Mouse (Mus musculus): ENCODE measurements around the gene Mitf. TPM values are rescaled to one million over a fixed set of nuclear protein-coding genes. Genes with fewer than 3 reads are reported as not detected.

The Mitf gene
- polyA plus RNA-seq, 1 experiment from 2014 or later: 1.1 TPM

- H3K4me2 ChIP-seq: no peak overlapping the region
- ATAC-seq (ENCODE audit: low read depth): no peak
- no peaks in the 10 kb centered on the region for H3K36me3 ChIP-seq
- no peak overlapping the region for H3K9ac ChIP-seq
- no peak overlapping the region for H3K27ac ChIP-seq (replicated peaks)
- no peaks in the 10 kb centered on the region for H3K4me1 ChIP-seq (replicated peaks)
- 74% methylated on average over 3 of the region's 3 CpGs for WGBS
- no peaks in the 10 kb centered on the region for H3K9me3 ChIP-seq
- H3K27me3 ChIP-seq: no peaks in the 10 kb centered on the region
- no peak overlapping the region for H3K4me3 ChIP-seq
Observed at GRCm38 (mm10) chr6:97828021-97828420, 21.2 kb downstream of the Mitf start.

GRCm38 (mm10) chr6:97828822-97829719, 22.2 kb downstream of the Mitf start:
- Histone ChIP-seq H3K4me3 (no peak overlapping the region), H3K4me1 (replicated peaks) (no peaks in the 10 kb centered on the region), H3K36me3 (no peaks in the 10 kb centered on the region), H3K27me3 (no peaks in the 10 kb centered on the region), H3K9ac (no peak overlapping the region), H3K9me3 (no peaks in the 10 kb centered on the region), H3K4me2 (no peak overlapping the region), H3K27ac (replicated peaks) (no peak overlapping the region)
- ATAC-seq (ENCODE audit: low read depth): no peak
- WGBS: 76% methylated on average over 13 of the region's 13 CpGs

DNA sequence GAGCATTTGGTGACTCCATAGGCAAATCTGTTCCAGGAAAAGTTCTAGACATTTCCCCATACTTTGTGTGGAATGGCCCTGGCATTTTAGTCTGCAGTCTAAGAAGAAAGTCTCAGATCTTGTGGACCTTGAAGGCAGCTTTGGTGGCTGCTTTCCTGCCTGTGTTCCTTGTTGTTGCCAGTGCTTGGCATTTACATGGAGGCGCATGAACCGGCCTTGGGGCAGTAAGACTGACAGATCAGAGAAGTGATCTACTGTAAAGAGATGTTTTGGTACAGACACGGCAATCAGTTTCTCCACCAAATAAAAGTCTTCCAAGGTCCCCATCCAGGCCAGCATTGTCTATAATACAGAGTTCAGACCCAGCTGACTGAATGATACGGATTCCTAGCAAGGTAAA, 25.6 kb downstream of the Mitf start:
- Histone ChIP-seq H3K9me3 (no peaks in the 10 kb centered on the region), H3K27ac (replicated peaks) (no peak overlapping the region), H3K27me3 (no peaks in the 10 kb centered on the region), H3K4me1 (replicated peaks) (no peaks in the 10 kb centered on the region), H3K4me2 (no peak overlapping the region), H3K36me3 (no peaks in the 10 kb centered on the region), H3K4me3 (no peak overlapping the region), H3K9ac (no peak overlapping the region)
- no peak for ATAC-seq (ENCODE audit: low read depth)
- WGBS: 95% methylated on average over 4 of the region's 4 CpGs

DNA sequence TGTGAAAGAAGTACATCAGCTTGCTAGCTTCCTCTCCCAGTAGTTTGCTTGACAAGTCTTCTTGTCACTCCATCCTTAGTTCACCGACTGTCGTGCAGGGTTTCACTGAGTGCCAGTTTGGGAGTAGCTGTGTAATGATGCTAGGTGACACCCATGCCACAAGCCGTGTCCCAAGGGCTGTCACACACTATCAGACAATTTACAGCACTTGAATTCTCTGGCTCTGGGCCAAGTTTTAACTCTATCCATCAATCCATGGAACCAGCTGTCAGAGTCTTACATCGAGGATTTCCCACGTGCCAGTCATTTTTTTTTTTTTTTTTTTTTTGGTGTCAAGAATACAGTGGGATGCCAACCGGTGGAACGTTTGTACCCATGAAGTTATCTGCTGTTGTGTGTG, 29.3 kb downstream of the Mitf start:
- WGBS: 82% methylated on average over 7 of the region's 7 CpGs
- Histone ChIP-seq H3K4me3 (no peak overlapping the region), H3K9me3 (no peaks in the 10 kb centered on the region), H3K36me3 (no peaks in the 10 kb centered on the region), H3K27ac (replicated peaks) (no peak overlapping the region), H3K4me2 (no peak overlapping the region), H3K4me1 (replicated peaks) (no peaks in the 10 kb centered on the region), H3K9ac (no peak overlapping the region), H3K27me3 (no peaks in the 10 kb centered on the region)
- ATAC-seq (ENCODE audit: low read depth): no peak

- ATAC-seq (ENCODE audit: low read depth): no peak
- Histone ChIP-seq H3K9ac (no peak overlapping the region), H3K4me3 (no peak overlapping the region)
Observed at GRCm38 (mm10) chr6:97837711-97838110, 30.9 kb downstream of the Mitf start.

GRCm38 (mm10) chr6:97839568-97839967, 32.7 kb downstream of the Mitf start:
- H3K4me1 ChIP-seq (replicated peaks): no peaks in the 10 kb centered on the region
- no peaks in the 10 kb centered on the region for H3K36me3 ChIP-seq
- H3K4me3 ChIP-seq: no peak overlapping the region
- H3K4me2 ChIP-seq: no peak overlapping the region
- no peak overlapping the region for H3K27ac ChIP-seq (replicated peaks)
- ATAC-seq (ENCODE audit: low read depth): no peak
- H3K27me3 ChIP-seq: no peaks in the 10 kb centered on the region
- no peaks in the 10 kb centered on the region for H3K9me3 ChIP-seq
- H3K9ac ChIP-seq: no peak overlapping the region

More at GRCm38 (mm10) chr6:97837711-97838110, 30.9 kb downstream of the Mitf start:
- no peaks in the 10 kb centered on the region for H3K4me1 ChIP-seq (replicated peaks)
- H3K4me2 ChIP-seq: no peak overlapping the region
- no peaks in the 10 kb centered on the region for H3K27me3 ChIP-seq
- H3K9me3 ChIP-seq: no peaks in the 10 kb centered on the region
- no peak overlapping the region for H3K27ac ChIP-seq (replicated peaks)
- no peaks in the 10 kb centered on the region for H3K36me3 ChIP-seq

GRCm38 (mm10) chr6:97844112-97844511, 37.3 kb downstream of the Mitf start:
- no peak for ATAC-seq (ENCODE audit: low read depth)
- Histone ChIP-seq H3K36me3 (no peaks in the 10 kb centered on the region), H3K27me3 (no peaks in the 10 kb centered on the region), H3K4me2 (no peak overlapping the region), H3K4me3 (no peak overlapping the region), H3K27ac (replicated peaks) (no peak overlapping the region), H3K9ac (no peak overlapping the region), H3K4me1 (replicated peaks) (no peaks in the 10 kb centered on the region), H3K9me3 (no peaks in the 10 kb centered on the region)
- WGBS: 71% methylated on average over 3 of the region's 3 CpGs

DNA sequence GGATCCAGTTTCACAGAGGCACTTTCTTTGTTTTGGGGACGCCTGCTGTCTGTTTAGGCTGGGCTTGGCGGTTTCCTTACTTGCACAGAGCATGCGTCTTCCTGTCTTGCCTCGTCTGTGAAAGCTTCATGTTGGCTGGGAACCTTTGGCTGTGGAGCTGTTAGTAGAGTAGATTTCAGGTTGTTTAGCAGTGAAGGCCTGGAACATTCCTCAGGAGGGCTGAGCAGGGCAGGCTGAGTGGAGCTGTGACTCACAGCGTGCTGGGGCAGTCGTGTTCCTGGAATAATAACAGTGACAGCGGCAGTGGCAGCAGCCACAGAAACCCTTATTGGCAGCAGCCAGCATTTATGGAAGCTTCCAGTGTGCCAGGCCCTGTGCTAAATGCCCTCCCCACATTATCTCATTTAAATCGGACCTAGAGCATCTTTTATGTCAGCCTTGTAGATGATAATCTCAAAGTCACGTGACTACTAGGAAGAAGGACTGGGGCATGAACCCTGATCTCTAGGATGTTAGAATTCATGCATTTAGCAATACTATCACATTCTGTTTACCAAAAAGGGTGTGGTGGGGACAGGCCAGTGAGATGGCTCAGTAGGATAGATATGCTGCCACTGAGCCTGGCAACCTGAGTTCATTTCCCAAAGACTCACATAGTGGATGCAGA, 41.5 kb downstream of the Mitf start:
- WGBS: 71% methylated on average over 9 of the region's 9 CpGs
- H3K4me3 ChIP-seq: no peak overlapping the region
- H3K9ac ChIP-seq: no peak overlapping the region
- H3K27me3 ChIP-seq: no peaks in the 10 kb centered on the region
- no peak overlapping the region for H3K4me2 ChIP-seq
- no peak for ATAC-seq (ENCODE audit: low read depth)
- H3K27ac ChIP-seq (replicated peaks): no peak overlapping the region
- H3K36me3 ChIP-seq: no peaks in the 10 kb centered on the region
- no peaks in the 10 kb centered on the region for H3K9me3 ChIP-seq
- no peaks in the 10 kb centered on the region for H3K4me1 ChIP-seq (replicated peaks)

- Histone ChIP-seq H3K27me3 (no peaks in the 10 kb centered on the region), H3K4me3 (no peak overlapping the region), H3K36me3 (no peaks in the 10 kb centered on the region), H3K27ac (replicated peaks) (no peak overlapping the region), H3K9ac (no peak overlapping the region), H3K4me2 (no peak overlapping the region), H3K9me3 (no peaks in the 10 kb centered on the region), H3K4me1 (replicated peaks) (no peaks in the 10 kb centered on the region)
- WGBS: 89% methylated on average over 2 of the region's 2 CpGs
- ATAC-seq (ENCODE audit: low read depth): no peak
Observed at GRCm38 (mm10) chr6:97854236-97854635, 47.4 kb downstream of the Mitf start.

GRCm38 (mm10) chr6:97855420-97856170, 48.7 kb downstream of the Mitf start:
- WGBS: 88% methylated on average over 8 of the region's 8 CpGs
- Histone ChIP-seq H3K27me3 (no peaks in the 10 kb centered on the region), H3K4me1 (replicated peaks) (no peaks in the 10 kb centered on the region), H3K9ac (no peak overlapping the region), H3K9me3 (no peaks in the 10 kb centered on the region), H3K27ac (replicated peaks) (no peak overlapping the region), H3K4me2 (no peak overlapping the region), H3K36me3 (no peaks in the 10 kb centered on the region), H3K4me3 (no peak overlapping the region)
- no peak for ATAC-seq (ENCODE audit: low read depth)

DNA sequence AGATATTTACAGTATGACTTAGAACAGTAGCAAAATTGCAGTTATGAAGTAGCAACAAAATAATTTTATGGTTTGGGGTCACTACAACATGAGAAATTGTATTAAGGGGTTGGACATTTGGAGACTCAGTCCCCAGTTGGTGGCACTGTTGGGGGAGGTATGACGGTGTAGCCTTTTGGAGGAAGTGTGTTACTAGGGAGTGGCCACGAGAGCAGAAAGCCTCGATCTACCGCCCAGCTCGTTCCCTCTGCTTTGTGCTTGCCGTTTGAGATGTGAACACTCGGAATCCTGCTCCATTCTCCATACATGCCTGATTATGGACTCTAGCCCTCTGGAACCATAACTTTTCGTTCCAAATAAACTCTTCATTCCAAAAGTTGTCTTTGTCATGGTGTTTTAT, 49.6 kb downstream of the Mitf start:
- Histone ChIP-seq H3K4me1 (replicated peaks) (no peaks in the 10 kb centered on the region), H3K4me2 (no peak overlapping the region), H3K9me3 (no peaks in the 10 kb centered on the region), H3K9ac (no peak overlapping the region), H3K27me3 (no peaks in the 10 kb centered on the region), H3K27ac (replicated peaks) (no peak overlapping the region), H3K4me3 (no peak overlapping the region), H3K36me3 (no peaks in the 10 kb centered on the region)
- 83% methylated on average over 8 of the region's 8 CpGs for WGBS
- ATAC-seq (ENCODE audit: low read depth): no peak

DNA sequence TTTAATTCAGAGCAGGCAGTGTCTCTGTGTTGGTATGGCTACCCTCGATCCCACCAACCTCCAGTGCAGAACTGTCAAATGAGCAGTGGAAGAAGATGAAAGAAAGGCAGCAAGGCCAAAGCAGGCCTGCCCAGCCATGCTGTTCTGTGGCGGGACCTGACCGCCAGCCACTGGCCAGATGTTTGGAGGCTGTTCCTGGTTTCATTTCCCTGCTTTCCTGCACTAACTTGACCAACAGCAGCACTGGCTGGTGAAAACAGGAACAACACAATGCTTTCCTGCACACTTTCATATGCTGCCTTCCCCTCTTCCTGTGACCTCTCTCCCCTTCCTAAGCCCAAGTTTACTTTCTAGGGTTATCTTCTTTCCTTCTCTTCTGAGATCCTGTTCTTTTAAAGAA, 50.8 kb downstream of the Mitf start:
- H3K4me3 ChIP-seq: no peak overlapping the region
- H3K4me1 ChIP-seq (replicated peaks): no peaks in the 10 kb centered on the region
- 87% methylated on average over 3 of the region's 3 CpGs for WGBS
- no peaks in the 10 kb centered on the region for H3K36me3 ChIP-seq
- H3K9me3 ChIP-seq: no peaks in the 10 kb centered on the region
- no peak overlapping the region for H3K27ac ChIP-seq (replicated peaks)
- H3K9ac ChIP-seq: no peak overlapping the region
- H3K27me3 ChIP-seq: no peaks in the 10 kb centered on the region
- no peak for ATAC-seq (ENCODE audit: low read depth)
- H3K4me2 ChIP-seq: no peak overlapping the region
